Mouse (Mus musculus) lung, embryonic 16.5 days (tissue): ENCODE measurements around the gene Hjurp. TPM values are rescaled to one million over a fixed set of nuclear protein-coding genes. Genes with fewer than 3 reads are reported as not detected.

Experiments
- ATAC-seq: fragments of 200-750 bp; cut with Nextera tagmentation; 2 replicates; pipeline ENCODE4 v1.8.0; 2017; ENCODE audit warnings: low read depth, mild to moderate bottlenecking, moderate library complexity
- H3K27ac ChIP-seq: fragments of 300-500 bp; sonication (generic); 2 replicates; pipeline ENCODE4 v1.5.1; 2014; ENCODE audit warnings: mild to moderate bottlenecking, control low read depth, low read length
- H3K27me3 ChIP-seq: fragments of 300-500 bp; sonication (generic); 2 replicates; pipeline ENCODE4 v1.6.1; 2014; ENCODE audit warnings: low read depth, low read length, mixed read lengths; ENCODE audit not compliant: control insufficient read depth, insufficient read depth
- H3K36me3 ChIP-seq: fragments of 300-500 bp; sonication (generic); 2 replicates; pipeline ENCODE4 v1.6.1; 2014; ENCODE audit warnings: low read length; ENCODE audit not compliant: control insufficient read depth, insufficient read depth
- H3K4me1 ChIP-seq: fragments of 300-500 bp; sonication (generic); replicated peaks from 2 replicates; pipeline ENCODE4 v1.6.1; 2014; ENCODE audit warnings: low read length, mixed read lengths; ENCODE audit not compliant: control insufficient read depth, insufficient read depth
- H3K4me2 ChIP-seq: fragments of 300-500 bp; sonication (generic); 2 replicates; pipeline ENCODE4 v1.6.1; 2014; ENCODE audit warnings: low read depth, low read length, control low read depth
- H3K4me3 ChIP-seq: fragments of 300-500 bp; sonication (generic); 2 replicates; pipeline ENCODE4 v1.5.1; 2014; ENCODE audit warnings: mild to moderate bottlenecking, low read length, control low read depth
- H3K9ac ChIP-seq: fragments of 300-500 bp; sonication (generic); 2 replicates; pipeline ENCODE4 v1.6.1; 2014; ENCODE audit warnings: low read length, control low read depth
- H3K9me3 ChIP-seq: fragments of 300-500 bp; sonication (generic); 2 replicates; pipeline ENCODE4 v1.6.1; 2016; ENCODE audit warnings: low read length; ENCODE audit not compliant: control insufficient read depth
- WGBS: fragments of 180-500 bp; shearing (Covaris S2); extraction: QIAGEN DNeasy Blood & Tissue Kit; methylation state at CpG from one replicate; pipeline ENCODE4 v1.1.7; 2014; 5-methylcytosine and 5-hydroxymethylcytosine counted together
- polyA plus RNA-seq: library from polyadenylated mRNA; unstranded; fragments of >200 nt; fragmentation: Nextera tagmentation; extraction: Ambion mirVana; gene quantifications from 2 replicates; pipeline ENCODE4 v1.2.1, GENCODE M21; 2015

The Hjurp gene
- polyA plus RNA-seq, 1 experiment from 2014 or later = 184 TPM

- H3K36me3 ChIP-seq = peaks cover 89% of the 10 kb centered on the region
- H3K27me3 ChIP-seq = no peaks in the 10 kb centered on the region
- no peak overlapping the region for H3K9ac ChIP-seq
- H3K4me1 ChIP-seq = no peaks in the 10 kb centered on the region
- H3K4me2 ChIP-seq = no peak overlapping the region
- no peak overlapping the region for H3K4me3 ChIP-seq
- WGBS = 88% methylated on average over 13 of the region's 13 CpGs
- H3K9me3 ChIP-seq = no peaks in the 10 kb centered on the region
- no peak overlapping the region for H3K27ac ChIP-seq
- ATAC-seq = no peak
Observed at GRCm38 (mm10) chr1:88266123-88266522, 11.3 kb downstream of the Hjurp start.

- Histone ChIP-seq H3K9ac (no peak overlapping the region), H3K4me1 (no peaks in the 10 kb centered on the region), H3K9me3 (no peaks in the 10 kb centered on the region), H3K36me3 (peaks cover 100% of the 10 kb centered on the region), H3K27me3 (no peaks in the 10 kb centered on the region), H3K4me3 (no peak overlapping the region), H3K4me2 (no peak overlapping the region), H3K27ac (no peak overlapping the region)
- ATAC-seq = no peak
- 77% methylated on average over 4 of the region's 4 CpGs for WGBS
Observed at GRCm38 (mm10) chr1:88264869-88265240, 12.6 kb downstream of the Hjurp start.

GRCm38 (mm10) chr1:88264237-88264868 is 13.1 kb downstream of the Hjurp start:
- ATAC-seq = no peak
- Histone ChIP-seq H3K27me3 (no peaks in the 10 kb centered on the region), H3K36me3 (peaks cover 99% of the 10 kb centered on the region), H3K4me3 (no peak overlapping the region), H3K27ac (no peak overlapping the region), H3K4me1 (no peaks in the 10 kb centered on the region), H3K4me2 (no peak overlapping the region), H3K9ac (no peak overlapping the region), H3K9me3 (no peaks in the 10 kb centered on the region)
- WGBS = 80% methylated on average over 7 of the region's 7 CpGs

GRCm38 (mm10) chr1:88263778-88264177 is 13.7 kb downstream of the Hjurp start:
- Histone ChIP-seq H3K9ac (no peak overlapping the region), H3K9me3 (no peaks in the 10 kb centered on the region), H3K36me3 (peaks cover 93% of the 10 kb centered on the region), H3K4me3 (no peak overlapping the region), H3K4me2 (no peak overlapping the region), H3K27me3 (no peaks in the 10 kb centered on the region), H3K4me1 (no peaks in the 10 kb centered on the region), H3K27ac (no peak overlapping the region)
- 90% methylated on average over 5 of the region's 5 CpGs for WGBS
- no peak for ATAC-seq

GRCm38 (mm10) chr1:88262961-88263360 is 14.5 kb downstream of the Hjurp start:
- Histone ChIP-seq H3K9ac (no peak overlapping the region), H3K27me3 (no peaks in the 10 kb centered on the region), H3K4me2 (no peak overlapping the region), H3K9me3 (no peaks in the 10 kb centered on the region), H3K4me1 (no peaks in the 10 kb centered on the region), H3K27ac (no peak overlapping the region), H3K36me3 (peaks cover 85% of the 10 kb centered on the region), H3K4me3 (no peak overlapping the region)
- WGBS = 73% methylated on average over 6 of the region's 6 CpGs
- no peak for ATAC-seq

GRCm38 (mm10) chr1:88262255-88262654 is 15.2 kb downstream of the Hjurp start:
- Histone ChIP-seq H3K9ac (no peak overlapping the region), H3K4me3 (no peak overlapping the region), H3K36me3 (peaks cover 78% of the 10 kb centered on the region), H3K27ac (no peak overlapping the region), H3K4me1 (no peaks in the 10 kb centered on the region), H3K9me3 (no peaks in the 10 kb centered on the region), H3K4me2 (no peak overlapping the region), H3K27me3 (no peaks in the 10 kb centered on the region)
- 68% methylated on average over 4 of the region's 4 CpGs for WGBS
- ATAC-seq = peak; percentile 1; the same call in 1 of the 2 replicates

- WGBS = 82% methylated on average over 7 of the region's 7 CpGs
- Histone ChIP-seq H3K4me1 (no peaks in the 10 kb centered on the region), H3K9me3 (no peaks in the 10 kb centered on the region), H3K4me3 (no peak overlapping the region), H3K9ac (no peak overlapping the region), H3K27me3 (no peaks in the 10 kb centered on the region), H3K27ac (no peak overlapping the region), H3K4me2 (no peak overlapping the region), H3K36me3 (peaks cover 72% of the 10 kb centered on the region)
- no peak for ATAC-seq
Observed at GRCm38 (mm10) chr1:88261706-88262105, 15.7 kb downstream of the Hjurp start.

- no peak overlapping the region for H3K27ac ChIP-seq
- 77% methylated on average over 10 of the region's 10 CpGs for WGBS
- H3K4me2 ChIP-seq = no peak overlapping the region
- no peaks in the 10 kb centered on the region for H3K27me3 ChIP-seq
- H3K9ac ChIP-seq = no peak overlapping the region
- H3K4me1 ChIP-seq = no peaks in the 10 kb centered on the region
- peaks cover 63% of the 10 kb centered on the region for H3K36me3 ChIP-seq
- no peaks in the 10 kb centered on the region; the same call in 1 of the 2 replicates for H3K9me3 ChIP-seq
- no peak for ATAC-seq
- no peak overlapping the region for H3K4me3 ChIP-seq
Observed at GRCm38 (mm10) chr1:88260604-88261377, 16.6 kb downstream of the Hjurp start.

GRCm38 (mm10) chr1:88260114-88260513 is 17.3 kb downstream of the Hjurp start:
- no peaks in the 10 kb centered on the region for H3K4me1 ChIP-seq
- H3K4me3 ChIP-seq = no peak overlapping the region
- WGBS = 77% methylated on average over 6 of the region's 6 CpGs
- H3K9me3 ChIP-seq = peaks cover 4% of the 10 kb centered on the region; the same call in 1 of the 2 replicates
- H3K27ac ChIP-seq = no peak overlapping the region
- H3K36me3 ChIP-seq = peaks cover 56% of the 10 kb centered on the region
- H3K9ac ChIP-seq = no peak overlapping the region
- H3K27me3 ChIP-seq = no peaks in the 10 kb centered on the region
- peak; percentile 4 for ATAC-seq
- H3K4me2 ChIP-seq = no peak overlapping the region
